Comparison of ENCODE assay signal across 12 mouse cellular contexts in the genomic region with DNA sequence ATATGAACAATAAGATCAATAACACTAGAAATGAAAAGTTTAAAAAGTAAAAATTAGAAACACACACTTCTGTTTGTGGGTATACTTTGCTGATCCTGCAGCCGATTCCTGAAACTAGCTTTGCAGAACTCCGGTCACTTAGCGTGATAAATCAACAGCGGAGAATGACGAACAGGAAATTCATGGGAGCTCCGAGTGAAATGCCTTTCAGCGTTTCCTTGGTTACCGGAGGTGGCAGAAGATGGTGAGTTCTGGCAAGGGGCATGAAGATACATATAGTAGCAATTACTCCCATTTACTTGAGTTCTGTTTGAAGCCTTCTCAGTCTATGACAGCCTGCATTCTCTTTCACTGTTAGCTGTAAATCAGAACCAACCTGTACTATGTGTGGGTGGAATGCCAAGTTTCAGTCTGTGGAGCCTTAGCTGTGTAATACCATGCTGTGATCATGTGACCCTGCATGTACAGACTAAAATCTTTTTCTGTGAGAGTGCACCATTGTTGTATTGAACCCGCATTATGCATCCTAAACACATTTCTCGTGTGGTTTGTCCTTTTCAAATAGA.
DNase-seq lines count a peak whose midpoint lies in the region; TF ChIP-seq lines count a peak whose summit lies in the region.
"Had no signal": no experiment of that assay in that cellular context is flagged by ENCODE, and none has a peak within 500 bp of the region (broad histone marks: within the 10 kb centered on the region; RNA-seq: fewer than 3 reads in every experiment).

No protein-coding gene starts in this region.

- no peak overlapping the region for H3K27ac ChIP-seq in cerebellum, adult 2 months (ENCODE audit: insufficient read depth, low read length)

- 34% methylated on average over 10 of the region's 10 CpGs for WGBS in cerebellum, adult 2 months

- H3K27me3 ChIP-seq in cerebellum, adult 2 months (ENCODE audit: control insufficient read depth, insufficient read depth, low read length) = no peaks in the 10 kb centered on the region
- H3K27me3 ChIP-seq: heart, embryonic 12.5 days; megakaryocyte, embryonic 14.5 days had no signal

- H3K4me3 ChIP-seq in cerebellum, adult 2 months (replicated peaks; ENCODE audit: insufficient read depth, low read depth, low read length) = no peak overlapping the region
- H3K4me3 ChIP-seq: heart, embryonic 12.5 days; megakaryocyte, embryonic 14.5 days had no signal

- no peak for TF ChIP-seq CTCF in cerebellum, adult 2 months (IDR thresholded peaks at IDR 0.05; ENCODE audit: borderline replicate concordance, insufficient read depth, low read depth, low read length)

- no peak for TF ChIP-seq POLR2A in cerebellum, adult 2 months (IDR thresholded peaks at IDR 0.05; ENCODE audit: borderline replicate concordance, insufficient read depth, low read length)

- H3K4me1 ChIP-seq in cerebellum, adult 2 months (ENCODE audit: control insufficient read depth, insufficient read depth, low read length) = no peaks in the 10 kb centered on the region
- H3K4me1 ChIP-seq: heart, embryonic 12.5 days; megakaryocyte, embryonic 14.5 days had no signal

- peak; percentile 1 to 5 for DNase-seq in cerebellum, postnatal 10 days
- no peak for DNase-seq in cerebellum, adult 2 months
- DNase-seq in kidney, postnatal 36 days = peak; percentile 11 to 24
- DNase-seq in kidney, adult 11 months = no peak
- peak; percentile 9 to 11 for DNase-seq in right cerebral cortex, adult 2 months (ENCODE audit: low spot score in 2 of 2)
- no peak for DNase-seq in right cerebral cortex, postnatal 36 days (ENCODE audit: low spot score in 2 of 2)
- no peak for DNase-seq in spleen, postnatal 14 days (ENCODE audit: low spot score in 2 of 2)
- DNase-seq in adipocyte (ENCODE audit: low spot score) = no peak
- DNase-seq: liver; thymus, postnatal 25 days had no signal

Comparison
In these comparisons a context has a peak if more than half of its experiments do, and no peak if none do; other contexts are left out.
1. DNase-seq: peak in cerebellum, postnatal 10 days (2 of 2), kidney, postnatal 36 days (2 of 2) and right cerebral cortex, adult 2 months (2 of 2); none in cerebellum, adult 2 months (0 of 2), kidney, adult 11 months (single experiment), right cerebral cortex, postnatal 36 days (0 of 2), spleen, postnatal 14 days (0 of 2) and adipocyte (single experiment).